Mouse (Mus musculus) neutrophil, adult 65 days (primary cell): ENCODE data around the gene Olfr1354. TPM values are rescaled to one million over a fixed set of nuclear protein-coding genes. Genes with fewer than 3 reads are reported as not detected.

ENCODE experiments used
- total RNA-seq: library from RNA; stranded (reverse); gene quantifications from 2 replicates; pipeline ENCODE4 v1.2.4, GENCODE M21; 2023

Gene Olfr1354
- not detected in 2 replicates for total RNA-seq

DNA sequence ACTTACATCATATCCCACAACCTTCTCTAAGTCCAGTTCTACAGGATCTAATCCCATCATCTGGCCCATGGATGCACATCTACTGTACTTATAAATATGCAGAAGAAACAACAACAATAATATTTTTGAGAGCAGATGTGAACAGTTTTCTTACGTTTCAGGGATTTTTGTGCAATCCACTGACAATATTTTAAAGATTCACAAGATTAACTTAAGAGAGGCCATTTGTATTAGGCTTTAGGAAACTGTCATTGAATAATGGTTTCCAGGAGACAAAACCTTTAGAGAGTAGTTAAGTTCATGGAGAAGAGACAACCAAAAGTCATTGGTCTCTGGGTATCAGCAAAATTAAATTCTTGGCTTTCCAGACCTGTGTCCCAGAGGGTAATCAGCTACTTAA is at the start of gene Olfr1354:
Gene Olfr1354 (plus strand): TSS at position 301 of the 400 bp plus-strand sequence.

DNA sequence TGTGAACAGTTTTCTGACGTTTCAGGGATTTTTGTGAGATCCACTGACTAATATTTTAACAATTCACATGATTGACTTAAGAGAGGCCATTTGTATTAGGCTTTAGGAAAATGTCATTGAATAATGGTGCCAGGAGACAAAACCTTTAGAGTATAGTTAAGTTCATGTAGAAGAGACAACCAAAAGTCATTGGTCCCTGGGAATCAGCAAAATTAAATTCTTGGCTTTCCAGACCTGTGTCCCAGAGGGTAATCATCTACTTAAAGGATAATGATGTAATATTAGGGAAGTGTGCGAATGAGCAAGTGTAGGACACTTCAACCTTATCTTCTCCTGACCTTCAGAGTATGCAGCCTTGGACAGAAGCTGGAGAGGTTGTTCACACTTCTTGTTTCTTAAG is 37.7 kb upstream of the Olfr1354 start, which contains the start of gene Olfr1355:
Gene Olfr1355 (plus strand): TSS at position 301 of the 400 bp plus-strand sequence.

DNA sequence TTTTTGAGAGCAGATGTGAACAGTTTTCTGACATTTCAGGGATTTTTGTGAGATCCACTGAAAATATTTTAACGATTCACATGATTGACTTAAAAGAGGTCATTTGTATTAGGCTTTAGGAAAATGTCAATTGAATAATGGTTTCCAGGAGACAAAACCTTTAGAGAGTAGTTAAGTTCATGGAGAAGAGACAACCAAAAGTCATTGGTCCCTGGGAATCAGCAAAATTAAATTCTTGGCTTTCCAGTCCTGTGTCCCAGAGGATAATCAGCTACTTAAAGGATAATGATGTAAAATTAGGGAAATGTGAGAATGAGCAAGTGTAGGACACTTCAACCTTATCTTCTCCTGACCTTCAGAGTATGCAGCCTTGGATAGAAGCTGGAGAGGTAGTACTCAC is 37.4 kb downstream of the Olfr1354 start, which contains the start of gene Olfr8:
Gene Olfr8 (plus strand): TSS at position 301 of the 400 bp plus-strand sequence.

DNA sequence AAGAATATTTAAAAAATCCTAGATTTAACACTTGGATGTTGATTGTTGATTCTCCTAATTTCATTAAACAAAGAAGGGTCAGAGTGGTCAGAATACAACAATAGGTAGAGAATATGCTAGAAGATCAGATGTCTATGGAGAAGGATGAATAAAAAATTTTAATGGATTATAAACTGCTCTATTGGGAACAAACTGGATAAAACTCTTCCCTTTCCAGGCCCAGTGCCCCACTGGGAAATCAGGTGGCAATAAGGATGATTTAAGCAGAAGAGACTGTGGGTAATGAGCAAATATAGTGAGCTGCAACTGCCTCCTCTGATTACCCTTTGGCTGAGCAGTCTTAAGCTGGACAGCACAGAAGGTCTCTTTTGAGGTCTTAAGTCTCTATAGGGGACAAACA is 50.0 kb downstream of the Olfr1354 start, which contains the start of gene Olfr1353:
Gene Olfr1353 (plus strand): TSS at position 301 of the 400 bp plus-strand sequence.

Other genes starting within 250 kb of the Olfr1354 start
- not detected in 2 replicates for gene Casp14, start 194.9 kb upstream of the Olfr1354 start, total RNA-seq
- gene Ccdc105, start 160.1 kb upstream of the Olfr1354 start, total RNA-seq: not detected in 2 replicates
- not detected in 2 replicates for gene Slc1a6, start 132.7 kb upstream of the Olfr1354 start, total RNA-seq
- gene Olfr1356, start 61.0 kb upstream of the Olfr1354 start, total RNA-seq: not detected in 2 replicates
- gene Olfr1355, start 37.6 kb upstream of the Olfr1354 start, total RNA-seq: not detected in 2 replicates
- not detected in 2 replicates for gene Olfr8, start 37.5 kb downstream of the Olfr1354 start, total RNA-seq
- not detected in 2 replicates for gene Olfr1353, start 50.1 kb downstream of the Olfr1354 start, total RNA-seq
- gene Olfr1352, start 67.9 kb downstream of the Olfr1354 start, total RNA-seq: not detected in 2 replicates
- not detected in 2 replicates for gene Olfr1351, start 99.3 kb downstream of the Olfr1354 start, total RNA-seq
- gene Olfr57, start 115.6 kb downstream of the Olfr1354 start, total RNA-seq: not detected in 2 replicates
- gene 2610008E11Rik, start 184.4 kb downstream of the Olfr1354 start, total RNA-seq: 4.2 and 4.9 TPM in 2 replicates
- gene Vmn2r80, start 235.6 kb downstream of the Olfr1354 start, total RNA-seq: not detected in 2 replicates